Mouse (Mus musculus) urinary bladder, postnatal 14 days (tissue): ENCODE measurements around the gene Rad51c.

Source experiments
- DNase-seq: peaks from one replicate; pipeline ENCODE4 v3.0.0; 2021; ENCODE audit warnings: low spot score

Rad51c gene

DNA sequence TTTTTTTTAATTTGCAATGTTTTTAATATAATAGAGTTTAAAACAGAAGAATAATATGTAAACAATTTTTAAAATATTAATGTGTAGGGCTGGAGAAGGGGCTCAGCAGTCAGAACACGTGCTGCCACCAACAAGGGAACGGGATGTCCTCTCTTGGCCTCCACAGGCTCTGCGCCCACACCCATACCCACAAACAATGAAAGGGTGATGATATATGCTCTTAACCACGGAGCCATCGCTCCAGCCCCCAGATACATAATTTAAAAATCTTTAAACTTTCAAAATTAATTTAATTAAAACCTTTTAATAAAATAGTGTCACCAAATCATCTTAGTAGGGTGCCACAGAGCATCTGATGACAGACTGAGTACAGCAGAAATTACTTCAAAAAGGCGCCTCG is 37.7 kb downstream of the Rad51c start:
- DNase-seq: no peak

DNA sequence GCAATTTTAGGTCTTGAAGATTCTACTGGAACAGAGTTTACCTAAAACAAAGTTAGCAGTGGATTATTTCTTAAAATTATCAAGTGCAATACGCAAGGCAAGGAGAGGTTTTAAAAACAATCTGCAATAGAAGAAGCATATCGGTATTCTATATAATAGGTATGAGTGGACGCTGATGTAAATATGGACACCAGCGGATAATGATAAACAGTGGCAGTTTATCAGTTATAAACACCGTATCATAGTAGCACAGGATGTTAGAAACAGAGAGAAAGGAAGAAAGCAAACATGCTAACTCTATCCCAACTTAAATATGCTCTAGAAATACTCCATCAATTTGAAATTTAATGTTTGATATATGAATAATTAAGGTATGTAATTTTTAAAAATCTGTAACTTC is 39.6 kb downstream of the Rad51c start:
- no peak for DNase-seq

DNA sequence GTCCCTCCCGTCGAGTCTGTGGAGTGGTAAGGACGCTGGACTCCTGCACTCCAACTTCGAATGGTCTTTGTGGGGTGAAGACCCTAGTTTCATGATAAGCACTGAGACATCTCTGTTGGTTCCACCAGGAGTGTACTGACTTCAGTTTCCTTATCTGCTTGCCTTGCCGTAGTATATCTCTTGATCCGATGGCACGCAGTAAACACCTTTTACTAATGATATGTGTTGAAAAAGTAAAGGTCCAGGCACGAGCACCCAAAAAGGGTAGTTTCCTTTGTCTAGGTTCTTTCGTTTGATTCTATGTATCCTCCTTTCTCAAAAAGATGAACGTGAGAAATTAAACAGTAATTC is 45.5 kb downstream of the Rad51c start:
- DNase-seq: no peak

DNA sequence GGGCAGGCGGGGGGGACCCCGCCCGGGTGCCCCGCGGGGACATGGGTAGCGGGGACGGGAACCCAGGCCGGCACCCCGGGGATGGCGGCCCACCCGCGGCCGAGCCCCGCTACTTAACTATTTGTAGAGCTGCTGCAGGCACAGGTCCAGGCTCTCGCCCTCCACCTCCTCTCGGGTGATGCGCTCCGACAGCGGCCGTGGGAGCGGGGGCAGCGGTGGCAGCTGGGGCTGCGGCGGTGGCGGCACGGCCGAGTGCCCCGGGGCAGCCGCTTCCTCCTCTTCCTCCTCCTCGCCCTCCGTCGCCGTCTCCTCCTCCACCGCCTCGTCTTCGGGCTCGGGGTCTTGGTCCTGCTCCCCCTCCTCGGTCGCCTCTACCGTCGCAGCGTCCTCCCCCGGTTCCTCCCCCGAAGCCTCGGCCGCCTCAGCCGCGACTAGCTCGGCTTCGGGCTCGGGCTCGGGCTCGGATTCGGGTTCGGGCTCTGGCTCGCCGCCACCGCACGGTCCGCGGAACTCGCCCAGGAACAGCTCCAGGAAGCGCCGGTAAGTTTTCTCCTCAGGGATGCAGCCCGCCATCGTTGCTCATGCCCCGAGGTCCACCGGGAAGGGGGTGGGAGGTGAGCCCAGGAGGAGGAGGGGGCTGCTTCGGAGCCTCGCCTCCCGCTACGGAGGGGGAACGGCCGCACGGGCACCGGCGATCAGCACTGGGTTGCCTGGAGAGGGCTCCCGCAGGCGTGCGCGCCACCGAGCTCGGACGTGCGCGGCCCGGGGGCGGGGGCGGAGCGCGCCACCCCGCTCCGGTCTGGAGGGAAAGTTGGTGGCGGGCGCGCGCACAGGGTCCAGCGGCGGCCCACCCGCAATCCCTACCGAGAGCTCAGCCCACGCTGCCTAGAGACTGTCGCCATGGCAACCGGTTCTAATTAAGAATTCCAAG is 46.2 kb downstream of the Rad51c start, which contains the start of gene Ppm1e:
Gene Ppm1e, minus strand, starts transcription at position 693 of the 931 bp plus-strand sequence.
- peak; percentile 59 for DNase-seq

DNA sequence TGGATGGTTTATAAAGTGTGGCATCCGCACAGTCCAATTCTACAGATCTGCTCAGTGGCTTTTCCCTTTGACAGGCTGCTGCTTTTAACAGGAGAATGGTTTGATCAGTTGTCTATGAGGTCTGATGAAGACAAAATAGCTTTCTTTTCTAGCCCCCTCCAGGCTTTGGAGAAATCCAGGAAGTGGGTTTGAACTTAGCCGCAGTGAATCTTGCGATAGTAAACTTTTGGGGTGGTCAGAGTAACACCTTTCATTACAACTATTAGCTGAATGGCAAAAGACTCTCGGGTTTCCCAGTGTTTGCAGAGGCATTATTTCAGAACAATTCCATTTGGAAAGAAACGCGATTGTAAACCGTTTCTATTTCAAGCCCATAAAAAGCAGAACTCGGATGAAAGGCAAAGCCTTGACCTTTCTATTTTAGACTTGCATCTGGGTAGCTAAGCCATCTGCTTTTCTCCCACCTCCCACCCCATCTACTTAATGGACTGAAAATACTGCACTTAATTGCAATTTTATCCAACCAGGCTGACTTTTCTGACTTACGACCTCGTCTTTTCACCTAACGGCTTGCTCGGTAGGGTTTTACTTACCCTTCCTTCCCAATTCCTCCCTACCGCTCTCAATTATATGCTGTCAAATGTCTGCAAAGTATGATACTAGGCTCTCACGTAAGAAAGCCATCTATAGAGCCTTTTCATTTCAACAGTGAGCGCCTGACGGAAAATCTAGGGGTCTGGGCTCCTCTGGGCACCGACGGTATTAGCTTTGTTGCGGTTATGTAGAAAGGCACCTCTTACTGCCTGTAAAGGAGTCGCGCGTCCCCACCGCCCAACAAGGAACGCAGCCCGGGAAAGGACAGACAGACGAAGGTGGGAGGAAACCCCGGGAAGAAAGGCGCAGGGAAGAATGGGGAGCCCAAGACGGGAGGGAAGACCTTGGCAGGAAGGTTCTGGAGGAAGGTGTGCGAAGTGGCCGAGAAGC is 47.1 kb downstream of the Rad51c start:
- no peak for DNase-seq

DNA sequence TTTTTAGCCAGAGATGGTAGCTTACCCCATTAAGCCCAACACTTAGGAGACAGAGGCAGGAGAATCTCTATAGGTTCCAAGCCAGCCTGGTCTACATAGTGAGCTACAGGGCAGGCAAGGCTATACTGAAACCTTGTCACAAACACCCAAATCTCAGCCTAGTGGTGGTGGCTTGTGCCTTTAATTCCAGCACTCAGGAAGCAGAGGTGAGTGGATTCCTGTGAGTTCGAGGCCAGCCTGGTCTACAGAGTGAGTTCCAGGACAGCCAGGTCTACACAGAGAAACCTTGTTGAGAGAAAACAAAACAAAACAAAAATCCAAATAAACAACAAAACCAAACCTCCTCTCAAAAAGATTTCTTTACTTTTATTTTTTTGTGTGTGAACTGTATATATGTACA is 49.9 kb downstream of the Rad51c start:
- DNase-seq: no peak

DNA sequence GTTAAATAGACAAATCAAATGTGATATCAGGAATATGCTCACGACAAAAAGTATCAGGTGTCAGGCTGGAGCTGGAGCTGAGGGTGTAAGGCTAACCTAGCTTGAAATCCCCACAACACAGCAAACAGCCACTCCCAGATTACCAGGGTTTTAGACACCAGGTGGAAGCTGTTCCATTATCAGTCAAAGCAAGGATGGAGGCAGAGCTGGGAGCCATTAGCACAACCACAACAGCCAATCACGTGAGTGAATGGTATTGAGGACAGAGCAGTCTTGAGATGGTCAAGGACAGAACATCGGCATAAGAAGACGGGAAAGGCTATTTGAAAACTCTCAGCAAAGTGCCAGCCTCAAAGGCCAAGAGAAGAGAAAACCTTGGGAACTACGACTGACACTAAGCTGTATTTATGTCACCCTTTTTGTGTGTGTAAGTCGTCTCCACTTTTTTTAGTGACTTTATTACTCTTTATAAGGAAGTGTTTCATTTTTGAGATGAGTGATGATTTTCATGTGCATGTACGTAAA is 51.0 kb downstream of the Rad51c start:
- DNase-seq: no peak
